Mouse (Mus musculus) erythroblast, embryonic 14.5 days (primary cell): ENCODE data around the gene Gspt1.

Source experiments
- GATA1 ChIP-seq: IDR thresholded peaks from 2 replicates; pipeline ENCODE4 v1.6.1; 2012; ENCODE audit warnings: low read length, inconsistent platforms, mixed read lengths
- TAL1 ChIP-seq: IDR thresholded peaks from 3 replicates; pipeline ENCODE4 v1.6.1; 2012; ENCODE audit warnings: low read length, inconsistent platforms, mixed read lengths

GRCm38 (mm10) chr16:11217801-11218200, 36.3 kb downstream of the Gspt1 start:
- TF ChIP-seq GATA1 (no peak), TAL1 (no peak)
